Mouse (Mus musculus) urinary bladder, postnatal 10 days (tissue): ENCODE data around the gene Prdm10.

ENCODE experiments used
- DNase-seq: peaks from one replicate; pipeline ENCODE4 v3.0.0; 2022; ENCODE audit warnings: low spot score

The Prdm10 gene

DNA sequence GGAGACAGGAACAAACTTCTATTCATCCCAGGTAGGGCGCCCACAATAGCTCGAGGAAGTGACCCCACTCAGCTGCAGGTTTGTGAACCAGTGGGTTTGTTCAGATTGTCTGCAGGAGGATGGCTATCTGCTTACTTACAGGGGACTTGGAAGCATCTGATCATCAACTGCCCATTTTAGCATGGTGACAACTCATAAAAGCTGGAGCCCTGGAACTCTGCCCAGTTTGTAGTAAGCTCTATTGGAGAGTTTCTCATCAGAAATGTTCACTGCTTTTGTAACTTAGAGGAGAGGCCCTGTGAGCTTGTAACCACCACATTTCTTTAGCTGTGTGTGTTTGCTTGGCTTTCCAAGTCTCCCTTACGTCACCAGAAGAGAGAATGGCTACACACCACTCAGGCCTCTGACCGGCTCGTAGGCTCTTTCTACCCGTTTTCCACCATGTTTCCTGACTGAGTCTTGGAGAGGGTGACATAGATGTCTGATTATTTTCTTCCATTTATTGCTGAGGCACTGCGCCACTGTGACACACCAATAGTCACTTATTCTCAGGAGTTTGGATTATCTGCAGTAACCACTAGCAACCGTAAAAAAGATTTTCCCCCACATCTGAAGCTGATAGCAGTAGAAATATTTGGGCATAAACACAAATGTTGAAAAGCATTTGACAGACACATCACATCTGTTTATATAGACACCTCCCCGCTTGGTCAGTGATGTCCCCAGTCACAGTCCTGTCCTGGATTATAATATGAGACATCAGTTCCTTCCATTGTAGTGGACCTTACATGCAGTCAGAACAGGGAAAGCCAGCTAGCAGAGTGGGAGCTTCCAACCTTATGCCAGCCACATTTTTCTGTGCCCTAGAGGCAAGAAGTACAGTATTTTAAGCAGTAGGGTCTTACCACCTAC lies 83.6 kb downstream of the Prdm10 start:
- no peak for DNase-seq

DNA sequence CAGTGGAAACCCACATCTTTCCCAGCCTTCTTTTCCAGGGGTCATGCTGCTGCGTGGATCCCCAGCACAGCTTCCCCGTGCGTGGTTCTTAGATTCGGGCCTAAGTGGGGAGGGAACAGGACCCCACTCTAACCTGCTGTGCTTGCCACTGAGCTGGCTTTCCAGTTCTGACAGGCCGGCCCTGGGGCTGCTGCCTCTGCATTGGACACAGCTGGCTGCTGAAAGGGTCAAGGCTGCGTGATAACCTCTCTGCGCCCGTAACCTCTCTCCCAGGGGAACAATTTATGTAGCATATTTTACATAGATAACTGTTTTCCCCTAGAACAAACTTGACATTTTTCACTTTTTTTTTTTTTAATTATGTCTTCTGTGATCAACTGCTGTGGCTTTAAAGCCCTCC lies 84.7 kb downstream of the Prdm10 start:
- DNase-seq: no peak

DNA sequence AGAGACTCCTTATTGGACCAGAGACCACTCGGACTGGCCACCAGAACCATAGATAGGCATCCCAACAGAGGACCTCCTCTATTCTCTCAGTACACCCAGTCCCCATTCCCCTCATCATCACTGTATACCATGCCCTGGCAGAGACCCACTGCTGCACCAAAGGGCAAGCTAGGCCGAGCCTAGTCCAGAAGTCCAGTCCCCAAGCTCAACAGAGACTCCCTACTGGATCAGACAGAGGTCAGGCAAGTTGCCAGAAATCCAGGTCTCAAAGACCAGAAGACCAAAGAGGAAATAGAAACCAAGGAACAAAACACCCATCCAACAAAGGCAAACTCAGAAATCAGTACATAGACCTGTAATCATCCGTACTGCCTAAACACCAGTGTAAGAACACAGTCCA lies 91.4 kb downstream of the Prdm10 start:
- DNase-seq: no peak

DNA sequence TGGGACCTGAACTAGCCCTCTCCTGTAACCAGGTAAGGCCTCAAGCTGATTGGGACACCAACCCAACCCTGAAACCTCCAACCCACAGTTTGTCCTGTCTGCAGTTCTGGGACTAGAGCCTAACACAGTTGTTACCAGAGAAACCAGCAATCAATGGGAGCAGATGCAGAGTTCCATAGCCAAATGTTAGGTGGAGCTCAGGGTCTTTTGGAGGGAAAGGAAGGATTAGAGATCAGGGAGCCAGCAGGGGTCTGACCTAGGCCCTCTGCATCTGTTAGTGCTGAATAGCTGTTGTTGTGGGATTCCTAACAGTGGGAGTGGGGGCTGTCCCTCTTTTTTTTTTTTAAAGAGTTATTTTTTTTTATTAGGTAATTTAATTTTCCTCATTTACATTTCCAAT lies 96.3 kb downstream of the Prdm10 start:
- DNase-seq: no peak

DNA sequence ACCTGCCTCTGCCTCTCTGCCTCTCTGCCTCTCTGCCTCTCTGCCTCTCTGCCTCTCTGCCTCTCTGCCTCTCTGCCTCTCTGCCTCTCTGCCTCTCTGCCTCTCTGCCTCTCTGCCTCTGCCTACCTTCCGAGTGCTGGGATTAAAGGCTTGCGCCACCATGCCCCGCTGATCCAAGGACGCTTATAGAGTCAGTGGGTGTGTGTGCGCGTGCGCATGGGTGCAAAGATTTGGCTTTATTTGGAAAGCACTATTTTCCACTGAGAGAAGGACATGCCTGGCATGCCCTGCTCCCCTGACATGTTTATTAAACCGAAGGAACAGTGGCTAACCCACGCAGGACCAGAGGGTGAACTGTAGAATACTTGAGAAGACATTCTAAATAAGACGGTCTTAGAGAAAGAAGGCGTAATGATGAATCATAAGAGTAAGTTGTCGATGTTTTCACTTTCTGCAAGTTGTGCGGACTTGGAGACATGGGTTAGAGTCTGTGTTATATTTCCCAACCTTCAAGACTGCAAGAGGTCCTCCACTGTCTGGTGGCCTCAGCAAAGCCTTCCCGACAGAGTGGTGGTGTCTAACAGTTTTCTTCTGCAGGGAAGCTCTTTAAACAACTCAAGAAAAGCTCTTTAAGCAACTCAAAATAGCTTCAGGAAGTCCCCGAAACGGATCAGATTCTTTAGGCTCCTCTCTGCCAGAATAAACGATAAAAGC lies 104.6 kb downstream of the Prdm10 start:
- DNase-seq: no peak

DNA sequence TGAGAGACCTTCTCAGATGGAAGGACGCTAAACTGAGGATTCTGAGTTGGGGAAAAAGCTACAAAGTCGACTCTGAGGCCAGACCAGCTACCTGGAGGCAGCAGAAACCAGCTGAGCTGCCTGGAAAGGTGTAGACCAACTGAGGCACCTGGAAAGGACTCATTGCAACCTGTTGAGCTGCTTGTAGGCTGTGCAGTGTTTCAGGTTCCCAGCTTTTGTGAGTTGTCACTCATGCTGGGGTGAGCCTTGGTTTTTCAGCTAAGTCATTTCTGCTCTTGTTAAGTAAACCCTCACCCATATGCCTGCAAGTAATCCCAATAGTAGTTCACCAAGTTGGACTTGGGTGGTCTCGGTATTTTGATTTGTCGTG lies 105.1 kb downstream of the Prdm10 start:
- DNase-seq: no peak

DNA sequence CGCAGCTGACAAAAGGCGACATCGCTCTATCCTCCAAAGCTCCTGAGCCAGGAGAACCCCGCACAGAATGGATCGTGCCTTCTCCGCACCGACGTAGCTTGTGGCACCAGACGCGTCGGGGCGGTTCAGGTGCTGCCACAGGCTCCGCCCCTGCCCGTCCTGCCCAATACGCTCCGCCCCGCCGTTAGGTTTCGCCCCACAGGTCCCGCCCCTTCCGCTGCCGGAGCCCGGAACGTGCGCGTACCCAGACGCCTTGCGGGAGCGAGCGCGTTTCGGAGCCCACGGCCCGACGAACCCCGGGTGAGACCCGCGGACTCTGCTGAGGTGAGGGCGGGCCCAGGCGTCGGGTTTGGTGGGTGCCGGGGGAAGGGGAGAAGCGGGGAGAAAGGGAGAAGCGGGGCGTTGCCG lies 105.6 kb downstream of the Prdm10 start, which contains the start of gene Nfrkb:
Gene Nfrkb, plus strand, starts transcription at position 246 of the 408 bp plus-strand sequence.
- DNase-seq: peak; percentile 78

DNA sequence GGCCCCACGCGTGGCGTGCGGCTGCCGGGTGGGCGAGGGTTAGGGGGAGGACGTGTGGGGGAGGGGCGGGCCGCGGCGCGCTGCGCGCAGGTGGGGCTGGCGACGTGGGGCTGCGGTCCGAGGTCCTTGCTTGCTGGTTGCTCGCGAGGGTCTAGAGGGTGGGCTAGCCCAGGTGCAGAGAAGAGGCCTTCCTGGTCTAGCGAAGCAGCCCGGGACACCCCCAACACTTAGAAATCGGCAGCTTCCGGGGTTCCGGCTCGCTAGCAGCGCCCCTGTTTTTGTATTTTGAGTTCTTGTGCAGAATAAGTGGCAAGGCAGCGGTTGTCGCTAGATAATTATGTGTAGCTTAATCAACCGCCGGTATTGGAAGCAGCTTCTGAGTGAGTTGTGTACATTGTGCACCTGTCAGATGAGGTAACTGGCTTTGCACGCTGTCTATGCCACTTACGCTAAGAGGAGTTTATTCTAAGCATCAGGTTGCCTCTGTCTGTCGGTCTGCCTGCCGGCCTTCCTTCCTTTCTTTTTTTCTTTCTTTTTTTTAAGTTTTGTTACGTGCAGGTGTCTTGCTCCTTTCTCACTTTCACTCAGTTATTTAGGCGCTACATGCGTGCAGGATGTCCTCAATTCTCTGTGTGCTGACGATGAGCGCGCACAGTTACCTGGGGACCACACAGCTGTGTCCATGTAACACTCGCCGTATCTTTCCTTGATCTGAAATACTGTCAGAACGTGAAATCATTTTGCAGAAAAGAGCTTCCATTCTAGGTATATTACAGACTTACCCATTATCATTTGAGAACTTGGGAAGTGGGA lies 106.2 kb downstream of the Prdm10 start:
- DNase-seq: no peak

DNA sequence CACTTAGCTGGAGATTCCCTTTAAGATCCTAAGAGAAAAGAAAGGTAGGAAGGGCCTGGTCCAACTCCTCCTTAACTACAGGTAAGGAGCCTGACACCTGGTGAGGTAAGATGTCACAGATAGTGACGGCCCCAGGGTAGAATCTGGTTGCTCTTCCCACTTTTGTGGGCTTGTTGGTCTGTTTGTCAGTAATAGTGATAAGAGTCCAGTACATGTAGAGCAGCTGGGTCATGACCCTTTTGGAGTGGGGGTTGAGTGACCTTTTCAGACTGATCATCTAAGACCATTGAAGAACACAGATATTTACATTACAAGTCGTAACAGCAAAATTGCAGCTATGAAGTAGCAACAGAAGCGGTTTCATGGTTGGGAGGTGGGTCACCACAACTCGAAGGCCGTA lies 106.9 kb downstream of the Prdm10 start:
- no peak for DNase-seq

DNA sequence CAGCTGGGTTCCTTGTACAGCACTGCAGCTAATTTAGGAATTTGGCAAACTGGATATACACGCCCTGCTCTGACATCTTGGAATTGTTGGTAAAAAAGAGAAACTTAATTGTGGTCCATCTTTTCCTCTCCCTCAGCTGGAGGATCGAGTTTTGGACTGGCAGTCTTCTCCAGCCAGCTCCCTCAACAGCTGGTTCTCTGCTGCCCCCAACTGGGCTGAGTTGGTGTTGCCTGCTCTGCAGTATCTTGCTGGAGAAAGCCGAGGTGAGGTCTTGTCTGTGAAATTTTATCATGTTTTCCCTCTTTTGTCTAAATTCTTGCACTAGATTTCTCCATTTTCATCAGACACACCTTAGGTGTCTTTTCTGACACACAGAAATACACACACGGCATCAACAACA lies 120.1 kb downstream of the Prdm10 start:
- peak; percentile 44 for DNase-seq

DNA sequence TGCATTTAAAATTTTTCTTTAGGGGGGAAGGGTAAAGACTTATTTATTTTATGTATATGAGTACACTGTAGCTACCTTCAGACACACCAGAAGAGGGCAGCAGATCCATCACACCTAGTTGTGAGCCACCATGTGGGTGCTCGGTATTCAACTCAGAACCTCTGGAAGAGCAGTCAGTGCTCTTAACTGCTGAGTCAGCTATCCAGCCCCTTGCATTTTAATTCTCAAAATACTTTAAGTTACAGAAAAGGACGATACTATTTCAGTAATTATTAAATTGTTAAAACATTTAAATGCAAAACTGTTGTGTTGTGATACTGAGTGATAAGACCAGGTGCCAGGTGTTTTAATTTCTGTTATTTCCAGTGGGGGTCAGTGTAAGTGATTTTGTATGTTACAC lies 124.0 kb downstream of the Prdm10 start:
- no peak for DNase-seq

DNA sequence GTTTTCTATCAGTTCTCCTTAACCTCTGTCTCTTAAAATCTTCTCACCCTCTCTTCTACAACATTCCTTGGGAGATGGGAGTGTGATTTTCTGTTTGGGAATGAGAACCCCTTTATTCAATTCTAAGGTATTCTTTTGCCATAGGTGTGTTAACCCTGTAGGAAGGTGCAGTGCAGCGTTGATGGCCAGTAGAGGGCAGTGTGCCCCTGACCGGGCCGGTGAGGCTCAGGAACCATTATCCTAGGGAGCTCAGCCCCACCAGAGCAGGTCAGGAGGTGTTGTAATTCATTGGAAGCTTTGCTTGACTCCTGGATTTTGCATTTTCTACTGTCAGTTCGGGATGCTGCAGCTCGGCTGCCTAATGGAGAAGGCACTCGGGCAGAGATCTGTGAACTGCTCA lies 124.9 kb downstream of the Prdm10 start:
- no peak for DNase-seq

DNA sequence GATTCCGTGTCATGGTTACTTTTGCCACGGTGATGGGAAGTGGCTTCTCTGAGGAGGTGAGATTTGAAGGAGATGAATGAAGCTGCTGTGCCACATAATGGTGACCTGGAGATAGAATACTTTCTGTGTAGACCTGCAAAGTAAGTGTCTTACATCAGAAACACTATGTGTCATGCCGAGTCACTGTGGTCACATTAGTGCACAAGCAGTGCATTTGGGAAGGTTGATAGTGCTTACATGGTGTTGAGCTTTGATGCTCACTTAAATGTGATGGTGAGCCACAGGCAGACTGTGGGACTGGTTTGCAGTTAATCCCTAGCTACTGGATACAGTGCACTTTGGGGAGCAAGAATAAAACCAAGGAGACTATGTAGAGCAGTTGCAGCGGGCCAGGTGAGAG lies 131.8 kb downstream of the Prdm10 start:
- DNase-seq: no peak

DNA sequence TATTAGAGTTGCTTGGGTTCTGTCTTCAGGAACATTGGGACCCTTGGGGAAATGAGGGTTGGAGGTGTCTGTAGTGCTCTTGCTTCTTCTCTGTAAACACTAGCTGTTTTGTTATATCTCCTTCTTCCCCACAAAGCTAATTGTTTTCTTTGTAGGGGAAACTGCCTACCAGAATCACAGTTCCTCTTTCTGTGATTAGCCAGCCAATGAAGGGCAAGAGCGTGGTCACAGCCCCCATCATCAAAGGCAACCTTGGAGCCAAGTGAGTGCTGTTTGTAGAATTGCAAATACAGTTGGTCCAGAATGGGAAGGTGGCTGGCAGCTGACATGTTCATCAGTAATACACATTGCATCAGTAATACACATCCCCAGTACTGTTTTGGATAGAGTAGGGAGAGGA lies 138.5 kb downstream of the Prdm10 start:
- no peak for DNase-seq

DNA sequence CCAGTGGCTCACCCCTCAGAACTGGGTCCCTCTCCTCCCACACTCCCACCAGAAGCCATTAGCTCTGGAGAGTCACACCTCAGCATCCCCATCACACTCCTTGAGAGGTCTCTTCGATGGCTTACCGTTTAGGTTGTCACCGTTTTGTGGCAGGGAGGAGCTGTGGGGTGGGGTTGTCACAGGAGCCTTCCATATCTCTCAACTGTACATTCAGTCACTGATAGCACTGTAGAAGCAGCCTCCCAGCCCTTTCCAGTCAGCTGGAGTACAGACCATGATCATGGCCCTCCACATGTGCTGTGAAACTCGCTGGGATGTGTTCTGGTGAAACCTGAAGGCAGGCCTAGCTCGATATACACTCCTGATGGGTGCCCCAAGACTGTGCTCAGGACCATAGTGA lies 141.8 kb downstream of the Prdm10 start:
- DNase-seq: no peak

DNA sequence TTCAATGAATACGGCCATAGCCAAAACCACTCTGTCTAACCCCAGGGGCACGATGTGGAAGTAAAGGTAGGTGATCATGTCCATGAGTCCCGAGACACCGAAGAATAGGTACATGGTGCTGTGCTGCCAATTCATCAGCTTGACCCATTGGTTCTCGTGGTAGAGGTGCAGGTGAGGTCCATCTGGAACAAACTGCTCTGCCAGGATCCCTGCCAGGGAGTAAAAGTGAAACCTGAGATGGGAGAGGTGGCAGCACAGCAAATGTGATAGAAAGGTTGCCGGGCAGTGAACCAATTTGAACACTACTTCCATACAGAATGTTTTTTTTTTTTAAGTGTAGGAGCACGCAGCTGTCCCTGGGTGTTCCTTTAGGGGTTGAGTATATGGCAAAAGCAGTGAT lies 148.6 kb downstream of the Prdm10 start:
- no peak for DNase-seq

DNA sequence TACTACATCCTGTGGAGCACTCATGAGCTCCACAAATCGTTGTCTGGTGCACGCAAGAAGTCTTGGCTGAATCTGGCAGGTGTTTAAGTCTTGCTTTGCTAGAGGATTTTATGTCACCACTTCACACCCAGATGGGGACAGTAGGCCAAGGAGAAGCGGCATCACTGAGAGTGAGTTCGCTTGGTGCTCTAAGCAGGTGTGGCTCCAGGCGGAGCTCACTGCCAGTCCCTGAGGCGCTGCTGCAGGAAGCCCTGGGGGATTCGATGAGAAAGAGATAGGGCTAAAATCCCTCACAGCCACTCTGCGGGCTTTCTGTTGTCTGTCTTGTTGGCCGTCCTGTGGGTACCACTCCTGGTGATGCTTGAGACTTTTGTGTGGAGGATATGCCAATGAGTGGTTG lies 149.7 kb downstream of the Prdm10 start:
- DNase-seq: no peak
